Mouse (Mus musculus) layer of hippocampus, postnatal 36 days (tissue): ENCODE results near the gene Gnaq. TPM values are rescaled to one million over a fixed set of nuclear protein-coding genes. Genes with fewer than 3 reads are reported as not detected.
A peak's percentile ranks its signal among the peaks of the same experiment; 100 is the strongest.
"Not testable (repeated sequence)": the region's sequence is repeated elsewhere in the genome, so short reads cannot be mapped to it uniquely, and the experiment has no call there.

Experiments
- DNase-seq, 2 experiments: peaks; one replicate each; pipeline ENCODE4 v3.0.0; 2022
- total RNA-seq, 2 experiments: library from RNA; stranded (reverse); gene quantifications; 2 replicates each; pipeline ENCODE4 v1.2.3; 2021

The Gnaq gene
- total RNA-seq: 100 to 1,000 TPM; 208 to 214 TPM

DNA sequence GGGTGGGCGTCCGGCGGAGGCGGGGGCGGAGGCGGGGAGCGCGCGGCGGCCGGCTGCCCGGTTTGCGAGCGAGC lies at the start of gene Gnaq:
Gene Gnaq (plus strand): TSS at position 41 of the 74 bp plus-strand sequence.
- DNase-seq: no peak

DNA sequence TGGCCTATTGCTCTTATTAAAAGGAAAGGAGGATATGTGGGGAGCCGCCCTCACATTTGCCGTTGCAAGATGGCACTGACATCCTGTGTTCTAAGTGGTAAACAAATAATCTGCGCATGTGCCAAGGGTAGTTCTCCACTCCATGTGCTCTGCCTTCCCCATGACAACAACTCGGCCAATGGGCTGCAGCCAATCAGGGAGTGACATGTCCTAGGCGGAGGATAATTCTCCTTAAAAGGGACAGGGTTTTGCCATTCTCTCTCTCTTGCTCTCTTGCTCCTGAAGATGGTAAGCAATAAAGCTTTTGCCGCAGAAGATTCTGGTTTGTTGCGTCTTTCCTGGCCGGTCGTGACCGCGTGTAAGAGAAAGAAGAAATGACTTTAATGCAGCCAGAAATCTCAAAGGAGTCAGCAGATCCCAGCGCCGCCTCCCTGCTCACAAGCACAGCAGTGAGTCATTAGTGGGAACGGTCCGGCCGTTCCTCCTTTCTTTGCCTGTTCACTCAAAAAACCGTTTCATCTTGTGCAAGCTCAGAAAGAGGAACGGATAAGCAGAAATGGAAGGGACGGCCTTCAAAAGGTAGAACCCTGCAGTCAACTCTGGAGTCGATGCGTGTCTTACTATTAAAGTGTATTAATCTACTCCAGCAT lies 48.5 kb upstream of the Gnaq start:
- DNase-seq: not testable (repeated sequence)

DNA sequence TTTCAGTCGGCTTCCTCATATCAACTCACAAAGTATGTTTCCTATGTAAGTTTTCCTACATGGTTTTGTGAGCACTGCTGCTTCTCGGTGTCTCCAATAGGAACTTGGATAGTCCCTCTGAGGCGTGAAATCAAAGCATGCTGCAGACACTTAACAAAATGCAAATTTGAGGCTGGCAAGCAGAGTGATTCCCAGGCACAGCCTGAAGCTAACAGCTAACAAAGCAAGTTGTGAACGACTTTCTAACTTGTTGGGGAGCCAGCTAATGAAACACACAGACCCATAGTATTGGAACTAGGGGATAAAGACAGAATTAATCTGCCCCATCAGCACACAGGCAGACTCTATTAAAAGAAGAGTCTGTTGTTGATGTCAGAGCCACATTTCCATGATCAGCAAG lies 47.4 kb upstream of the Gnaq start:
- DNase-seq: no peak

DNA sequence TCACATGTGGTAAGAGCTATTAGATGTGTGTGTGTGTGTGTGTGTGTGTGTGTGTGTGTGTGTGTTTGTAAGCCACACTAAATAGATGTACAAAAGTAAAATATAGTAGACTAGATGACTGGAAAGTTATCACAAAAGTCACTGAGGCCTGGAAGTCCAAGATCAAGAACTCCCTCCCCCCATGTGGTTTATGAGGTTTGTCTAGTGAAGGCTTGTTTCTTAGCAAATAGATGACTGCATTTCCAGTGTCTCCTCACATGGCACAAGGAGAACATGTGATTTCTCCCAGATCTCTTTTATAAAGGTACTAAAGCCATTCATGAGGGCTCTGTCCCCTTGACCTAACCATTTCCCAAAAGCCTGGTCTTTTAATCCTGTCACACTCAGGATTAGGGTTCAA lies 46.5 kb upstream of the Gnaq start:
- DNase-seq: no peak

DNA sequence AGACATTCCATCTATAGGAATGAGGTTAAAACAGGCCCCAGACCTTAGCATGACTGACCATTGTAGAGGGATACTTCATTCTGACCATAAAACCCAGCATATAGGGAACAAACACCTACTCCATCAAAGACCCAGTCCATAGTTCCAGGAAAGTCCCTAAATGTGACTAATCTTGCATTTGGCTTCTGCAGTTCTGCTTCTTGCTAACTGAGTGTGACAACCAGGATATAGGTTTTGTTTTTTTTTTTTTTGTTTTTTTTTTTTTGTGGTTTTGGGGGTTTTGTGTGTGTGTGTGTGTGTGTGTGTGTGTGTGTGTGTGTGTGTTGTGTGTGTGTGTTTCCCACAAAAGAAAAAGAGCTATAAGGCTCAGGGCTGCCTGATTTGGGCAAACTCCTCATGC lies 46.0 kb upstream of the Gnaq start:
- no peak for DNase-seq

DNA sequence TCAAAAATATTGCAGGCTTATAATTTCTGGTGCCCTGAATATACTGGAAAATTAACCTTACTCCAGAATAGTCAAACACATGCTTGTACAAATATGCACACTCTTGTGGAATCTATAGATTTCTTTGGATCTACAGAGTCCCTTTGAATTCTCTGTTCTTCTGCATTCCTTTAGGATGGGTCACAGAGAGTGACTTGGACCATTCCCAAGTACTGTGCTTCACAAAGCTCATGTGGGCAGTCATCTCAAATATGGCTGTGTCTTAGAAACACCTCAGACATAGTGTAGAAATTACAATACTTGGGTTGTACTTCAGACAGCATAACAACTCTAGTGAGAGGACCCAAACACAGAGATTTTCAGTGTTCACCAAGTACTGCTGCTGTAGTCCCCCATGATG lies 45.2 kb upstream of the Gnaq start:
- DNase-seq: no peak

DNA sequence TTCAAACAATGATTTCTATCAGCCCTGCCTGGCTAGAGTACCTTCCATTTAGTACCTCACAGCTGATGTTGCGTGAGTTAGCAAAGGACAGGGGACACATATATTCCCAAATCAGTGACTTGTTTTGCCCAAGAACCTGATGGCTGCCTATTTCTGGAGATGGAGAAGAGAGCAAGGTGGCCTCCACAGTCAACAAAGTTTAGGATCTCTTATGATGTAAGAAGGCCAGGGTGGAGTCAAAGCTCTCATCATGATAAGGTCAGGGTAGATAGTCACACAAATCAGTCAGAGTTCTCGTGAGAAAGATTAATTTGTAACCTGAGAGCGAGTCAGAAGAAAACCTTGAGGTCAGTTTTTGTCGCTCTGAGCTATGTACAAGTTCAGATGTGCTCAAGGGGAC lies 39.0 kb upstream of the Gnaq start:
- DNase-seq: no peak

DNA sequence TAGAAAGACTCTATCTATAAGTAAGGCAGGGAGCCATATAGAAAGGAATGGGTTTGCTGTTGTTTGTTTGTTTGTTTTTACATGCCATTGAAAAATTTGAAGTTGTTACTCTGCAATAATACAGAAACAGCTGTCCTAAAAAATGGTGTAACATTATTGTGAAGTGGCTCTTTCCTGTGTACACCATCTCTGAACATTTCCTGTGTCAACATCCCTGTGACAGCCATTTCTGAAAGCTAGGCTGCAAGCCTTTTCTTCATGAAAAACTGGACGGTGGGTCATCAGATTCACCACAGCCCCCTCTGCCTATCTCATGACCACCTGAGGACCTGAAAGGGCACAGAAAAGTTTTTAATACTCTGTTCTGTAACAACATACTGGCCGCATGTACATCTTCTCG lies 22.7 kb upstream of the Gnaq start:
- DNase-seq: no peak

DNA sequence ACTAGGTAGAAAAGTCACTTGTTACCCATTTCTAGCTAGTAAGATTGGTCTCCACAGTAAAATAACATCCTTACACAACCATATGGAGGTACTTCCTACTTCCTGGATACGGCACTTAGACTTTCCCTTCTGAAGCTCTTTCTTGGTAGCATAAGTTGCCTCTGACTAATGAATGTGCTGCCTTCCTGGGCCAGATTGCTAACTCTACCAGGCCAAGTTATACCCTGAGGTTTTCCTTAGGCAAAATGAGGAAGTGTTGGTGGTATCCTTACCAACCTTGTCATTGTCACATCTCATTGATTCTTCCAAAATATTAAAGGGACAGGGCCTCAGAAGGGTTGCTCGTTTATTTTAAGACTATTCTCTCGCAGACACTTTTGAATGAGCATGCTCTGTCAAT lies 22.0 kb upstream of the Gnaq start:
- DNase-seq: no peak

DNA sequence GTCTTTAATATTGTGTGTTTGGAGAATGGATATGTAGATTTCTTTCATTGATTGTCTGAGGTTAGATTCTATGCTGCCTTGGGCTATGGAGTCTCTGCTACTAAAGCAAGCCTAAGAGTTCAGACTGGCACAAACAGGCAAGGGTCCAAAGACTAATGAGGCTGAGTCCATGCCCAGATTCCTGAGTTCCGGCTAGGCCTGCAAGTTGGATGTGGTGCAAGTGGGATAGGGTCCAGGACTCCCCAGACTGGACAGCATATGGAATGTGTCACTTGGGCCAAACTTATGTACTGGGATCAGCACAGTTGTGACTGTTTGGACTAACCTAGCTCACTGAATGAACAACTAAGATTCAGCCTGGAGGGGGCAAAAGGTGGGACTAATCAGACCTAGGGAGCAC lies 19.3 kb upstream of the Gnaq start:
- no peak for DNase-seq

DNA sequence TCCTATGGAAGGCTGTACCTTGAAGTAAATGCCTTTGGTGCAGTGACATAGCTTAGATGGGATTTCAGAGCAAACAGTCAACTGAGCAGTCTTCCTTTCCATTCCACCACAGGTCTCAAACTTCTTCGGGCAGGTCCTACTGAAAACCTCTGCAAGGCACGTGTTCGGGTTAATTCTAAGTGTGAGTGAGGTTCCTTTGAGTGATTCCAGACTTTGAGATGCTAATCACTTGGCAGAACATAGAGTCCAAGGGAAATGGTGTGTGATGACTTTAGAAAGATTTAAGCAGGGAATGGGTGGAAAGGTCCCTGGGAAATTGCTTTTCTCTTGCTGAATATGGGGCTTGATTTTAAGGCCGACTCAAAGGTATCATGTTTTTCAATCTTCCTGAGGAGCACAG lies 14.2 kb upstream of the Gnaq start:
- no peak for DNase-seq

DNA sequence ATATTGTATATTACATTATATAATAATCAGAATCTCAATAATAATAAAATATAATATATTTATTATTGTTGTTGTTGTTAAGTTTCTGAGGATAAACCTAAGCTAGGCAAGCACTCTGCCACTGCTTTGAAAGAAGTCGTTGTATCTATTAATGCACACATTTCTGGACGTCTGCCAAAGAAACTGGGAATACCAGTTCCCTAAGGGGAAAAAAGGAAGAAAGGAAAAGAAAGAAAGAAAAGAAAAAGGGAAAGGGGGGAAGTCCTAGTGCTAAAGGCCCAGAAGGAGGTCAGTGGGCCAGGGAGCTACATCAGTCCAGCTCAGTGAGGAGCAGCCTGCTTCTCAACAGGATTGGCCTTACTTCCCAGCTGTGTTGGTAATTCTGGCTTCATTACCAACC lies 11.3 kb upstream of the Gnaq start:
- no peak for DNase-seq

DNA sequence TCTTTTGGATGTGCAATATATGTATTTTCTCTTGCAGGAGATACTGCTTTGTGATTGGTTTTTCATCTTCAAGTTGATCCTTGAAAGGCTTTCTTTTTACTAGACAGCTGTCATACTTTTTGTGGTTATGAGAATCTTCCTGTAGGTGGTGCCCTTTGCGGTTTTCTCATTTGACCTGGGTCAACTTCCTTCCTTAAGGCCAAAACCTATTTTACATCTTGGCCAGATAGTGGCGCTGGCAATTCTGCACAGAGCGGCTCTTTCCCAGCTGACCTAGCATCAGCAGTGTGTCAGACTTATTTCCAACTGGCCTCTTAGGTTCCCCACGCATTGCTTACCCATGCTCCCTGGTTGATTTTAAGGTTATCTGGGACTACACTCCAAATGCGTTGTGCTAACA lies 3.9 kb upstream of the Gnaq start:
- DNase-seq: no peak

DNA sequence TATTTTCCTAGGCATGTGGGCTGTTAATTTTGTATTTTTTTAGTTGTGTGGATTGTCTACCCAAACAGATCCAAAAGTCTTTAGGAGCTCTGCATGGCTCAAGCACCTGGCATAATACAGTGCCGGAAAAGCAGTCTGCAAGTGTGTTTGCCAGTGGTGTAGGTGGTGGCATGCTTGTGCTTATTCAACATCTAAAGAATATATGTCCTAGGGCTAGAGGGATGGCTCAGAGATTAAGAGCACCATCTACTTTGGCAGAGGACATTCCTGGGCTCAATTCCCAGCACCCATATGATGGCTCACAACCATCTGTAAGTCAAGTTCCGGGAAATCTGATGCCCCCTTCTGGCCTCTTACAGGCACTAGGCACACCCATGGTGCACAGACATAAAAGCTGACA lies 3.5 kb upstream of the Gnaq start:
- DNase-seq: no peak

DNA sequence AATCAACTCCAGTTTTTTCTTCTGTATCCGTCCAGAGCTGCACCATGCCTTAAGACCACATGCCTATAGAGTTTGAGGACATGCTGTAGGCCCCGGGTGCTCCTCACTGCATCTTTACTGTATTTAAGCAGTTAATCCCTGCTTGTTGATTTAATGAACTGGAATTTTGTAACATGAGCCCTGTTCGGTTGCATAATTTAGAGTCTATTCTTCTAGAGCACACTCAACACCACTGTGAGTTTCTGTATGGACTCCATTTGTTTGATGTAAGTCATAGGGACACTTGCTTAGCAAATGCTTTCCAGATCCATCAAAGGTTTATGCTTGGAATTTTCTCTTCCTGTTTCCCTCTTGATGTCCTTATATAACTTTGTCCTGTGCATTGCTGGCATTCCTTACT lies 2.2 kb upstream of the Gnaq start:
- DNase-seq: no peak

DNA sequence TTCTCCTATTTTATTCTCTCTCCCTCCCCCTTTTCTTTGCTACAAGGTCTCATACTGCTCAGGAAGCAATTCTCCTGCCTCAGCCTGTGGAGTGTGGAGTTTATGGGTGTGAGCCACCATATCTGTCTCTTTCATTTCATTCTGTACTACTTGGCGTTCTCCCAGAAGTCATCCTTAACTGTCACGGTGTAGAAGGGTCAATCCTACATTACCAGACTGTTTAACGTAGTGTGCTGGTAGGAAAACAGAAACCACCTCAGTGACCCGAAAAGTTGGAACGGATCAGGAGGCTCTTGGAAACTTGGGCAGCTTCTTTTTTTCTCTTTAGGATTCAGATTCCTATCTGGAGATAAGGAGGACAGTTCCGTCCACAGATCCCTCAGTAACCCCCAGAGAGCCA lies 800 bp upstream of the Gnaq start:
- no peak for DNase-seq

DNA sequence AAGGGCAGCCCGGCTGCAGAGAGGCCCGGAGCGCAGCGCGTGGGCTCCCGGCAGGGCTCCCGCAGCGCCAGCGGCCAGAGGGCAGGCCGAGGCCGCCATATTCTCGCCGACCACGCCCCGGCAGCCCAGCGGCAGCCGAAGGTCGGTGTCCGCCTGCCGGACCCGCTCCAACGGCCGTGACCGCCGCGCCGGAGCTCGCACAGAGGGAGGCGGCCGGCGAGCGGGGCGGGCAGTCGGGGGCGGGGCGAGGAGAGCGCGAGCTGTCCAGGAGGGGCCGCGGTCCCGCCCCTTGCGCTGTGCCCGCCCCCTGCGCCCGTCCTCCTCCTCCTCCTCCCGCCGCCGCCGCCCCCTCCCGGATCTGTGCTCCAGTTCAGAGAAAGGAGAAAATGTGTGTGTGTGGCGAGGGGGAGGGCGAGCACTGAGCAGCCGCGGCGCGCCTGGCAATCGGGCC lies 266 bp upstream of the Gnaq start:
- DNase-seq: peak; percentile 87

DNA sequence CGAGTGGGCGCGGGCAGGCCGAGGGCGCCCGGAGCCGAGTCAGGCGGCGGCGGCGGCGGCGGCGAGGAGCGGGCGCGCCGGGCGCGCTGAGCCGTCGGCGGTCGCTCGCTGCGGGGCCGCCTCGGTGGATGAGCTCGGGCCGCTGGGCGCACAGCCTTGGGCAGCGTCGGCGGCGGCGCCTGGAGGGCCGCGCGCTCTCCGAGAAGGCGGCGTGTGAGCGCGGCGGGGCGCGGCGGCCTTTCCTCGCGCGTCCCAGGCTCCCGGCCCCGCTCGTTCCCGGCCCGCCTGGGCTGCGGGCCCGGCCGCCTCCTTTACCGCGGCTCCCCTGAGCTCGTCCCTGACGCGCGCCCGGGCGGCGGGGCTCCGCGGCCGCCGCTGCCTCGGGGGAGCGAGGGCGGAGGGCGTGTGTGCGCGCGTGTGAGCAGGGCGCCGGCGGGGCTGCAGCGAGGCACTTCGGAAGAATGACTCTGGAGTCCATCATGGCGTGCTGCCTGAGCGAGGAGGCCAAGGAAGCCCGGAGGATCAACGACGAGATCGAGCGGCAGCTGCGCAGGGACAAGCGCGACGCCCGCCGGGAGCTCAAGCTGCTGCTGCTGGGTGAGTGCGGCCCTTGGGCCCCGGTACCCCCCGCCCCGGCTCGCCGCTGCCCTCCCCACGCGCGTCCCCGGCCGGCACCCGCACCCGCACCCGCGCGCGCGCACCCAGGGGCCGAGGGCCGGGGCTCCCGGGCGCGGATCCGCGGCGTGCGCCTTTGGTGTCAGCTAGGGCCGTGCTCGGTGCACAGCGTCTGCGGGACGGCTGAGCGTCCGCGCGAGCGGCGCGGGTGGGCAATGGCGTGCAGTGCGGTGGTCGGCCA lies 462 bp downstream of the Gnaq start:
- DNase-seq: peak; percentile 67 to 70

DNA sequence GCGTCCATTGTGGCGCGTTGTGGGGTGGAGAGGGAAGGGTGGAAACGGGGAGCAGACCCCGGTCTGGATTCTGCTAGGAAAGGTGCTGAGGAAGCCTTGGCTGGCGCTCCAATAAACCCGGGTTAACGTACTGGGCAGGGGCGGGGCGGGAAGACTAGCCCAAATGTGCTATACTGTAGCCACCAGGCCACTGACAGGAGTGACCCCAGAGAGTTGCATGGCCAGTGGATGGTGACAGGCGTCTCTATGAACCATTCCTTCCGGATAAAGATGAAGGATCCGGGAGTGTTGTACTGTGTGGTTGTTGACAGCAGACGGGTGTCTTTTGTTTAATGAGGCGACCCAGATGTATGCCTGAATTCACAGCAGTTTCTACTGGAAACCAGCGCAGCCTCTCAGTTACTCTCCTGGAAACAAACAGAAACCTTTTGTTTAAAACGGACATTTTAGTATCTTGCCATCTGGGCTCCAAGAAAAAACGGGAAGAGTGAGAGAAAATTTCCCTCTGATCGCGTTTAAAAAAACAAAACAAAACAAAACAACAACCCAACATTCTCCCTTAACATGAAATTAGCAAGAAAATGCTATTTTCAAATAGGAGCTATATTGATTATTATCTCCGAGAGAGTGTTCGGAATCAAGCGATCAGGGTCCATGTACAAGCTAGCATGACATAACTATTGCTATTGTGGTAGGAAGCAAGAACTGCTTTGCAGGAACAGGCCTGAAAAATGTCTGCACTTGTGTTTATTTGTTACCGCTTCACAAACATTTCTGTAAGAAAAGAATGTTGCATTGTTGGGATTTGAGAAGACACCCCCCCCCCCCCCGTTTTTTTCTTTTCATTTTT lies 1.3 kb downstream of the Gnaq start:
- no peak for DNase-seq

DNA sequence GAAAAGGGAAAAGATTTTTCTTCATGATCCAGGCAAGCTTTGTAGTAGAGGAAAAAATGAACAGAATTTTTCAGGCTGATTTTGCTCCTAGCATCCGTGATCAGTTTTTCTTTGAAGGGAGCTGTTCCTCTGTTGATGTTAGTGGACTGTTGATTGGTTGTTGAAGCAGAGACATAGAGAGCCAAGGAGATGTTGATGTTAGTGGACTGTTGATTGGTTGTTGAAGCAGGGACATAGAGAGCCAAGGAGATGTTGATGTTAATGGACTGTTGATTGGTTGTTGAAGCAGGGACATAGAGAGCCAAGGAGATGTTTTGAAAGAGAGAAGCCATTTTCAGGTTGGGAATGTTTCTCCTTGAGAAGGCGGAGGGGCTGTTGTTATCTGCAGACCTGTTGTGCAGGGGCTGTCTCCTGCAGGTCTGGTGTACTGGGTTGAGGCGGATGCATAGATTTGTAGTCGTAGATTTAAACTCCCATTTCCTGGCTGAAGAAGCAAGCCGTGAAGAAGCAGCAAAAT lies 5.5 kb downstream of the Gnaq start:
- DNase-seq: no peak

DNA sequence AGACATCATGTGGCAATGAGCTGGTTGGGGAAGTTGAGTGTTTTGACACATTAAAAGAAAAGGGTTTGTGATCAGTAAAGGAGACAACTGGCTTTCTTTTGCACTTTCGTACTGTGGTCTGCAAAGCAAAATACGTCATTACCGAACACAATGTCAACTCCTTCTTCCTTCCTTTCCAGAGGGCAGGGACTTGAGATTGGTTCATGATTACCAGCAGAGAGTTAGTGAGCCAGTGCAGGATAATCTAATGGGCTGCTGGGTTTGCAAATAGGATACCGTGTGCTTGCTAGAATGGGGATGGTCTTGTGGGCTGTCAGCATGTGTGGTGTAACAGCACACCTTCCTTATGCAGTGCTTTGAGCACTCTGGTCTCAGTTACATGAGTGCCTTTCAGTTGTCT lies 8.1 kb downstream of the Gnaq start:
- no peak for DNase-seq

DNA sequence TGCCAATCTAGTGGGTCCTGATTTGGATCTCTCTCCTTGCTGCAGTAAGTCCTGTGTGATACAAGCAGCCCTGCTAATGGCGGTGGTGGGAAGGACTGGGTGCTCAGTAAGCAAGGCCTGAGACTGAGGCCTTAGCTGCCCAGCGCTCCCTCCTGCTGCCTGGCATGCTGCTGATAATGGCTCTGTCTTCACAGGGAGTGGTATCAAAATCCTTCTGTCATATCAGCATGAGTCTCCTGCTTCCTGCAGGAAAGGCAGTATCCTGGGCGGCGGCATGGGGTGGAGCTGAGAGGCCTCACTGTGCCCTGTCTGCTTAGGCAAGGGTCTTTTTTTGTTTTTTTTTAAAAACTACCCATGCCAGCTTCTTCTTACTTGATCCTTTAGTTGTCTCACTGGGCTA lies 9.2 kb downstream of the Gnaq start:
- DNase-seq: no peak

DNA sequence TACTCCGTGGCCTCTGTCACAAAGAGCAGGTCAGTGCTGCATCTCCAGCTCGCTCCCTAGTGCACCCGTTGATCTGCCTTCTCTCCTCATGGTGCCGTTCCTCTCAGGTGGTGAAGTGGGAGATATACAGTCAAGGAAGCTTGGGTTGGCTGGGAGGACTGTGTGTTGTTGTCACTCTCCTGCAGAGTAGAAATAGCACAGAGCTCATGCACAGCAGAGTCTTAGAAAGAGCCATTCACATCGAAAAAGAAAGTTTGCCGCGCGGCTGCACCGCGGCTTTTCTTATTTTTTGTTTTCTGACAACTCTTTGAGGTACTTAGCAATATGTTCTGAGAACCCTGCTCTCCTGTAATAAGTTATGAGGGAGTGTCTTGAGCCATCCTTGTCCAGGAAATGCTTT lies 10.4 kb downstream of the Gnaq start:
- no peak for DNase-seq

DNA sequence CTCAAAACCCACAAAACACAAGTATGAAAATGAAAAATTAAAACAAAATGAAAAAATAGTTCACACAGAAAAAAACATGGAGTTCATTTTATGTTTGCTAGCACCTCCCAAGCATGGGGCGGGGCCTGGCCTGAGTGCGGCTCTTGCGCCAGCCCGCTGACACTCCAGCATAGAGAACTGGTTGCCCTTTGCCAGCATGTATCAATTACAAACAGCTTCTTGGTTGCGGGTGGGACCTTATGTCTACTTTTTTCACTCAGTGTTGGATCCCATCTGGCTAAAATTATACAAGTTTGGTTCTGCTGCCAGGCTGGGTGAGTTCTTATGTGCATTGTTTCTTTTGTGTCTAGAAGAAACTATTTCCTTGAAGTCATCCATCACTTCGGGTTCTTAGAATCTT lies 14.8 kb downstream of the Gnaq start:
- DNase-seq: no peak
